Mouse (Mus musculus): ENCODE measurements at regions not wholly inside any gene's neighbourhood (a gene's known extent, or its start where the extent isn't known, plus 50 kb on each side); places are given as distances from the start of the nearest gene placed in this dataset.
A peak's percentile ranks its signal among the peaks of the same experiment; 100 is the strongest.

DNA sequence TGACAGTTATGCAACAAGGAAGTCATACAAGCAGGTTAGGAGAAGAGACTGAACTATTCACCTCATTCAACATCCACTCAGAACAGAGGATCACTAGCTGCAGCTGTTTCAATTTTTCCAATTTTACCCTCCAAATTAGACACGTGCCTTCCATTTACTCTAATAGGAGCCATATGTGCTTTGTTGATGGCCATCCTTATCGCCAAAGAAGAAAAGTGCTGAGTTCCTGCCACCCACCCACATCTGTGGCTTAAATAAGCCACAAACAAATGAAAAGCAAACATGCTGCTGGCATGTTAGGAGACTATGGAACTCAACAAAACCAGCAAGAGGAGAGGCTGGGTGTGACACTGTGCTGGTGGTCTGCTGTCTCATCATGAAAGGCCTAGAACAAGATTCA lies 1786.1 kb downstream of the 9330182O14Rik start:
- no peak for DNase-seq

GRCm38 (mm10) chr15:41936697-41937096 lies 1802.5 kb downstream of the 9330182O14Rik start:
- no peak for DNase-seq

DNA sequence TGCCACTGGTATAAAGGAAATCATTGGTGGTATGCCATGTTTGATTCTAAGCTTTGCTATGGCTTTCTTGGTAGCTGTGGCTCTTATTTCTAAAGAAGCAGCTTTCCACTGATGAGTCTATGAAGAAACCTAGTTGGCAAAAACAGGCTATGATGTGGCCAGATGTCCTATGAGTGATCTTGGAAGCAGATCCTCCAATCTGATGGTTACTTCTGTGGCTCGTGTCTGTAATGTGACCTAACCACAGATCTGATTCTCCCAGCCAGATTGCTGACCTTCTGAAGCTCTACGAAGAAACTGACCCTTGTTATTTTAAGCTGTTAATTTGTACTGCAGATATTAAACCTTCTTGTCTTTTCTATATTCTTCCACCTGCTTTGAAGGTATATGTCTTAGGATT lies 1811.1 kb downstream of the 9330182O14Rik start:
- DNase-seq = no peak

- DNase-seq = no peak
These were observed 1813.7 kb downstream of the 9330182O14Rik start for GRCm38 (mm10) chr15:41947888-41948287.

GRCm38 (mm10) chr15:41948347-41949093 lies 1814.4 kb downstream of the 9330182O14Rik start:
- DNase-seq = no peak

DNA sequence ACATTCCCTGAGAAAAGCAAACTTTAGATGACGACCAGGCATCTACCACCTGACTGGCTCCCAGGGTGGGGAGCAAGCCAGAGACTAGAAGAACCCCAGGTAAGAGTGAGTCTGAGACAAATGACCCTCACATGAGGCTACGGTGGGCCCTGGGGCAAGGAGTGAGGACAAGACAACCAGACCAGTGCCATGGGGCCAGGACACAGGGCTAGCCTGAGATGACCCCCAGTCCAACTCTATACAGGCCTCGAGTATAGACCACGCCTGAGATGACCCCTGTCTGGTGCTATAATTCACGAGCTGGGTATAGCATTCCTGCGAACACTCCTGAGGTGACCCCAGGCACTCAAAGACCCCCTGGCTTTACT lies 1814.9 kb downstream of the 9330182O14Rik start:
- DNase-seq = no peak

- no peak for DNase-seq
These were observed 1817.1 kb downstream of the 9330182O14Rik start for GRCm38 (mm10) chr15:41951276-41951675.

DNA sequence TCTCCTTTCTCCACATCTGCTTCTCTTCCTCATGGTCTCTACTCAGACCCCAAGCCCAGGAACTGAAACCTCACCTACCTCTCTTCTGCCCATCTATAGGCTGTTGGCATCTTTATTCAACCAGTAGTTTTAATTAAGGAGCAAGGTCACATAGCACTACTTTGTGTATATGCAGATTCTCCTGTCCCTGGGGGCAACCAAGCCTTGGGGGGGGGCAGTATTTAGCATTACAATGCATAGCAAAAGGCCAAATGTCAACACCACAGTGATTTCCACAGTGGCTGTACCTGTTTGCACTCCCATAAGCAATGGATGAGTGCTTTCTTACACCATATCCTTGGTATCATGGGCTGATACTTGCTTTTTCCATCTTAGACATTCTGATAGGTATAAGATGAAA lies 1826.4 kb downstream of the 9330182O14Rik start:
- no peak for DNase-seq

- no peak for DNase-seq
These were observed 1836.7 kb downstream of the 9330182O14Rik start for GRCm38 (mm10) chr15:41970877-41971276.

DNA sequence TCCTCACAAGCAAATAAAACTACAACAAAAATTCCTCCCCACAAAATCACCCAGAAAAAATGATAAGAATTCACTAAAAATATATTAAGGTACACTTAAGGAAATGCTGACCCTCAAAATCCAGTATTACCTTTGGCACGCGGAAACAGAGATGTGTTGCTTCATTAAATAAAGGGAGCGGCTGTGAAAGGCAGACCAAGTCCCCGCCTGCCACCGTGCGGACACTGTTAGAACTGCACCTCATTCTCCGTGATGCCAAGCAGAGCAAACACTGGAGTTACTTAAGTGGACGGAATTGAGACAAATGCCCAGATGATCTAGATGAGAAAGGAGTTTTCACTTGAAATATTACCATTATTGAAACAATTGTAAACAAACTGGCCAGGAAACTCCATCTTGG lies 1839.1 kb downstream of the 9330182O14Rik start:
- peak; percentile 89 for DNase-seq

DNA sequence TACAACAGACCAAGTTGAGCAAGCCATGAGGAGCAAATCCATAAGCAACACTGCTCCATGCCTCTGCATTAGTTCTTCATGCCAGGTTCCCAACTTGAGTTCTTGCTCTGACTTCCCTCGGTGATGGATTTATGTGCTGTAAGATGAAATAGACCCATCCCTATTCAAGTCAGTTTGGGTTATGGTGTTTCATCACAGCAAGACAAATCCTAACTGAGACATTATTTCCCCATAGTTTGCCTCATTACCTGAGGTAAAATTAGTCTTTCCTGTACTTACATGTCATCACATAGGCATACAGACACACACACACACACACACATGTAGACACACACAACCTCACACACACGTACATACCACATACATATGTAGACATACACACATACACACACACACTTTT lies 1843.0 kb downstream of the 9330182O14Rik start:
- DNase-seq = no peak

DNA sequence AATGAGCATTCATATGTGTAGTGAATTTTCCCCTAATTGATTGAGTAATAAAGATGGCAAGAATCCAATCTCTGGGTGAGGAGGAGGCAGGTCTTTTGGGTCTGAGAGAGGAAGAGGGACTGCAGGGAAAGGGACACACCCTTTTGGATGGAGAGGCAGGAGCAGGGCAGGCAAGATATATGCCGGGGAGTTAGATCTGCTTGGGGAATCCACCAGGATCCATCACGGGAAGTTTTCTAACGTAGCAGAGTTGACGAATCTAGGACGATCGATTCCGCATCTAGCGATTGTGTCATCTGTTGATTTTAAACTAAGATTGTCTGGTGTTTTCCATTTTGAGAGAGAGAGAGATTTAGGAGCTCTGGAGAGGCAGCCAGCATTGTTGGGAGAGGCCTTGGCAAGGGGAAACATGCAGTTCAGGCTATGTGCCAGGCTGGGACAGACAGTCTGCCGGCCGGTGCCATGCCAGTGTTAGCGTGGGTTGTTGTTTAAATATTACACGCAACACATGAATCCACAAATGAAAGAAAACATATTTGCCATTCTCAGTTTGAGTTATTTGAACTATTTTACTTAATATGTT lies 1843.6 kb downstream of the 9330182O14Rik start:
- DNase-seq = peak; percentile 39

- no peak for DNase-seq
These were observed 1849.1 kb downstream of the 9330182O14Rik start for GRCm38 (mm10) chr15:41983261-41983660.

GRCm38 (mm10) chr15:41984267-41984666 lies 1850.1 kb downstream of the 9330182O14Rik start:
- no peak for DNase-seq

GRCm38 (mm10) chr15:41986264-41986663 lies 1852.1 kb downstream of the 9330182O14Rik start:
- DNase-seq = no peak

GRCm38 (mm10) chr15:41989065-41989464 lies 1854.9 kb downstream of the 9330182O14Rik start:
- DNase-seq = no peak

- no peak for DNase-seq
These were observed 1857.7 kb downstream of the 9330182O14Rik start for GRCm38 (mm10) chr15:41991816-41992215.

- DNase-seq = peak; percentile 63
These were observed 1898.1 kb downstream of the 9330182O14Rik start for GRCm38 (mm10) chr15:42032286-42032685.

DNA sequence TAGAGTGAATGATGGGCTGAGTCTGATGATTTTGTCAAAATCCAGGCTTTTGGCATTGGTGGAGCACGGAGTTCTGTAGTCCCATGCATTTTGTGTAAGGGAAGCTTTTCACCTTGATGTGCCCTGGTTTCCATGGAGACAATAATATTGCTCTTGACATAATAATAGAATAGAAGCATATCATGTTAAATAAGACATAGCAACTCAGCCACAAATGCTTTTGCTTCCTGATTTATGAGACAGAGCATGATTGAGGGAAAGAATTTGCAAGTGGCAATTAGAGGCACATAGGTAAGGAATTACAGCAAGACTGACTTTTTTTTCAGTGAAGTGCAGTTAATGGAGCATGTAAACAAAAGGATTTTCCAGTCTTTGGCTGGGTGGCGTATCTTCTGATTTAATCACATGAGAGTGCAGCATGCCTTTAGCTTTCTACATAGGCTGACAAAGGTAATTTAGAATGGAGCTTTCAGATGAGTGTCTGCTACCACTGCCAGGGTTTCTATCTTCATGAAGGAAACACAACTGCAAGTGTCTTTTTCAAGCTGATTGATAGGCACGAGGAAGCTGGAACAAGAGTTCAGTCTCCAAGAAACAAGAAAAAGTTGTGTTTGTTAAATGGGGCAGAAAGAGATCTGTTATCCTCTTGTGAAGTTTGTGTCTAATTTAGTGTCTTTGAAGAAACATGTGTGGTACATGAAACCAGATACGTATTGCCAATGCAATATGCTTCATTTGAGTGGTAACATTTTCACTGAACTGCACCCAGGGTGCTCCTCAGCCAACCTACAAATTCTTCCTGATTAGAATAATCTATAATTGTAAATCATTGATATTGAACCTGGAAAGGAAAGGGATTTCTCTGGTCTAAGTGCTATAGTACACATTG lies 1913.2 kb downstream of the 9330182O14Rik start:
- no peak for DNase-seq

DNA sequence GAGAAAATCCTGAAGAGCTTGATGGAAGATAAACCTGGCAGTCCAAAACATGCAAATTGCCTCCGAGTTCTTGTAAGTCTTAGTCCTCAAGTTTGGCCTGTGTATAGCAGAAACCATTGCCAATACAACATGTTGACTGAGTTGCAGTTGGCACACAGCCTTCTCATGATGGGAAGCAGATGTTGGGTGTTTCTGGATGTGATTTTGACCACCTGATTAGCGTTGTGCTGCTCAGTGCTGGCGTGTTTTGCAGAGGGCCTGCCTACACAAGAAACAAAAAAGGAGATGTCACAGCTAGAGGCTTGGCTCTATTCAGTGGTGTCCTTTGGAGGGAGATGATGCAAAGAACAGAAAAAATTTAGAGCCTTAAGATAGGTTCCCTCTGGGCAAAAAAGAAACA lies 1922.6 kb downstream of the 9330182O14Rik start:
- no peak for DNase-seq

GRCm38 (mm10) chr15:42068207-42068831 lies 1934.2 kb downstream of the 9330182O14Rik start:
- peak; percentile 85 for DNase-seq

GRCm38 (mm10) chr15:42069072-42069471 lies 1934.9 kb downstream of the 9330182O14Rik start:
- no peak for DNase-seq

GRCm38 (mm10) chr15:42073486-42073885 lies 1939.3 kb downstream of the 9330182O14Rik start:
- no peak for DNase-seq
